Mouse (Mus musculus) embryonic facial prominence, embryonic 15.5 days (tissue): Measurements from ENCODE around the gene Rfxank. TPM values are rescaled to one million over a fixed set of nuclear protein-coding genes. Genes with fewer than 3 reads are reported as not detected.

Experiments used
- microRNA-seq: library from miRNA; unstranded; fragments of <30 nt; microRNA quantifications from one replicate; pipeline ENCODE4, GENCODE M21; 2016; ENCODE audit warnings: borderline number of aligned reads
- polyA plus RNA-seq: library from polyadenylated mRNA; unstranded; fragments of >200 nt; fragmentation: Nextera tagmentation; extraction: Ambion mirVana; gene quantifications from 2 replicates; pipeline ENCODE4 v1.2.1, GENCODE M21; 2015

Gene Rfxank
- polyA plus RNA-seq, 1 experiment from 2014 or later, result 22.2 TPM

Small RNA genes lying within 50 kb of the gene (microRNA-seq; reads per million reads assigned to microRNA genes)
- not detected for gene Mir7066

Other genes starting within 250 kb of the Rfxank start
- gene Tssk6, start 237.0 kb downstream of the Rfxank start, polyA plus RNA-seq, result 3.6 and 4.0 TPM in 2 replicates
- gene Ndufa13, start 236.6 kb downstream of the Rfxank start, polyA plus RNA-seq, result 178 and 188 TPM in 2 replicates
- 4.0 and 5.3 TPM in 2 replicates for gene Yjefn3, start 236.4 kb downstream of the Rfxank start, polyA plus RNA-seq
- 43.6 and 49.8 TPM in 2 replicates for gene Gatad2a, start 142.8 kb downstream of the Rfxank start, polyA plus RNA-seq
- 52.7 and 61.3 TPM in 2 replicates for gene Mau2, start 96.4 kb downstream of the Rfxank start, polyA plus RNA-seq
- gene Sugp1, start 96.3 kb downstream of the Rfxank start, polyA plus RNA-seq, result 44.3 and 45.1 TPM in 2 replicates
- gene Tm6sf2, start 66.2 kb downstream of the Rfxank start, polyA plus RNA-seq, result 1.4 and 2.1 TPM in 2 replicates
- gene Hapln4, start 55.7 kb downstream of the Rfxank start, polyA plus RNA-seq, result 0.43 and 0.56 TPM in 2 replicates
- gene Ncan, start 18.3 kb downstream of the Rfxank start, polyA plus RNA-seq, result 0.79 and 1.5 TPM in 2 replicates
- 33.0 and 33.3 TPM in 2 replicates for gene Nr2c2ap, start 7.8 kb downstream of the Rfxank start, polyA plus RNA-seq
- 55.3 and 65.4 TPM in 2 replicates for gene Borcs8, start 345 bp upstream of the Rfxank start, polyA plus RNA-seq
- 9.1 and 12.4 TPM in 2 replicates for gene Mef2b, start 557 bp upstream of the Rfxank start, polyA plus RNA-seq
- 76.4 and 77.3 TPM in 2 replicates for gene Tmem161a, start 33.2 kb upstream of the Rfxank start, polyA plus RNA-seq
- gene Slc25a42, start 73.2 kb upstream of the Rfxank start, polyA plus RNA-seq, result 6.7 and 8.9 TPM in 2 replicates
- gene Sugp2, start 95.1 kb upstream of the Rfxank start, polyA plus RNA-seq, result 31.7 and 32.5 TPM in 2 replicates
- 30.5 and 31.1 TPM in 2 replicates for gene Armc6, start 95.3 kb upstream of the Rfxank start, polyA plus RNA-seq
- 43.2 and 49.4 TPM in 2 replicates for gene Homer3, start 143.7 kb upstream of the Rfxank start, polyA plus RNA-seq
- gene Ddx49, start 163.3 kb upstream of the Rfxank start, polyA plus RNA-seq, result 50.2 and 52.1 TPM in 2 replicates
- gene Cope, start 163.4 kb upstream of the Rfxank start, polyA plus RNA-seq, result 377 and 397 TPM in 2 replicates
- gene Cers1, start 176.6 kb upstream of the Rfxank start, polyA plus RNA-seq, result 8.9 and 9.3 TPM in 2 replicates
- 1.7 and 2.6 TPM in 2 replicates for gene Gdf1, start 190.7 kb upstream of the Rfxank start, polyA plus RNA-seq
- 18.6 and 21.2 TPM in 2 replicates for gene Upf1, start 214.1 kb upstream of the Rfxank start, polyA plus RNA-seq
- gene Comp, start 234.4 kb upstream of the Rfxank start, polyA plus RNA-seq, result 5.1 and 7.3 TPM in 2 replicates